Mouse (Mus musculus) megakaryocyte, embryonic 14.5 days (primary cell): ENCODE data around the gene D630003M21Rik.

Source experiments
- FLI1 ChIP-seq: IDR thresholded peaks from 2 replicates; pipeline ENCODE4 v1.6.1; 2012; ENCODE audit warnings: low read length, inconsistent platforms, mixed read lengths
- GATA1 ChIP-seq: IDR thresholded peaks from 3 replicates; pipeline ENCODE4 v1.6.1; 2012; ENCODE audit warnings: mixed read lengths, low read length, inconsistent platforms, borderline replicate concordance

DNA sequence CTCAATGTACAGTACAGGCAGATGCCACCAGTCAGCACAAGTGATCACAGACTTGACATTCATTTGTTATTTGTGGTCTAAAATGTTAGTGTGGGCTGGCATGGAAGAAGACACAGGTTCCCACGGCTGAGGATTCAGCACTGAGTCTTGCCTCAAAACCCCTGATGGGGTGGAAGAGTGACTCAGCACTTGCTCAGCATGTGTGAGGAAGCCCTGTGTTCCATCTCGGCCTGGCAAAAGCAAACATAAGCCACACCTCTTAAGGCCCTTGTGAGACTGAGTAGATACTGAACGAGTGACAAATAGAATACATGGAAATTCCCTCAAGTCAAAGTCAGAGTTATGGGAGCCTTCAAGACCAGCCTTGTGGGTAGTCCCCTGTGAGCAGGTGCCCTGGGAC is 4.1 kb upstream of the D630003M21Rik start:
- no peak for TF ChIP-seq FLI1
- TF ChIP-seq GATA1: no peak
